Mouse (Mus musculus): ENCODE measurements around the gene Gfy. TPM values are rescaled to one million over a fixed set of nuclear protein-coding genes. Genes with fewer than 3 reads are reported as not detected.
"Not testable (repeated sequence)": the region's sequence is repeated elsewhere in the genome, so short reads cannot be mapped to it uniquely, and the experiment has no call there.

Gene Gfy
- polyA plus RNA-seq, 2 experiments from 2014 or later, result not detected

DNA sequence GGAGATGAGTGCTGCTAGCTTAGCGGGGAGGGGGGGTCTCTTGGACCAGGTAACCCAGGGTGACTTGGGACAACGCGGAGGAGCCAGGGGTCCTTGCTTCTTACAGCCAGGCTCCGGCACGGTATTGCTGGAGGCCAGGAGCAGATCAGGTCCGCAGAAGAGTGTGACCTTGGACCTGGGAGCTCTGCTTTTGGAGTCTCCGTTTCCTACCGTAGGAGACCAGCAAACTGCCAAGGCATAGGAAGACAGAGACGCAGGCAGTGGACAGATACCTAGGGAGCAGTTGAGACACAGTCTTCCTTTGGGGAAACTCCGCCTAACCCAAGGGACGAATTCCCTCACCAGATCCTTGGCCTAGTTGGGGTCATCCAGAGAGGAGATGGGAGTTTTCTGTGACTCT, 13.7 kb downstream of the Gfy start:
- no peak for ATAC-seq

DNA sequence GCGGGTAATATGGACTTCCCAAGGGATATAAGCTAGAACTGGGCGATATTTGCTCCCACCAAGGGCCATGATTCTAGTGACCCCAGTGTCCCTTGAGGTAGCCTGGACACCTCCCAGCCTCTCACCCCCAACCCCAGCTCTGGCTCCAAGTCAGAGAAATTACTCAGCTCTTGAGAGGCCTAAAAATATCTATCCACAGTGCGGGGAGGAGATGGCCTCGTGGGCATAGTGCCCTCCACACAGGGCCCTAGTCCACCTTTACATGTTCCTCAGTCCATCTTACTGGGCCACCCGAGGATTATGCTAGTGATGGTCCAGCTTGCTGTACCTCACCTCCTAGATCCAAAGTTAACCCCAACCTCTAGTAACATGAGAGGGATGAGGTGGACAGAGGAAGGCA, 14.5 kb downstream of the Gfy start:
- no peak for ATAC-seq

DNA sequence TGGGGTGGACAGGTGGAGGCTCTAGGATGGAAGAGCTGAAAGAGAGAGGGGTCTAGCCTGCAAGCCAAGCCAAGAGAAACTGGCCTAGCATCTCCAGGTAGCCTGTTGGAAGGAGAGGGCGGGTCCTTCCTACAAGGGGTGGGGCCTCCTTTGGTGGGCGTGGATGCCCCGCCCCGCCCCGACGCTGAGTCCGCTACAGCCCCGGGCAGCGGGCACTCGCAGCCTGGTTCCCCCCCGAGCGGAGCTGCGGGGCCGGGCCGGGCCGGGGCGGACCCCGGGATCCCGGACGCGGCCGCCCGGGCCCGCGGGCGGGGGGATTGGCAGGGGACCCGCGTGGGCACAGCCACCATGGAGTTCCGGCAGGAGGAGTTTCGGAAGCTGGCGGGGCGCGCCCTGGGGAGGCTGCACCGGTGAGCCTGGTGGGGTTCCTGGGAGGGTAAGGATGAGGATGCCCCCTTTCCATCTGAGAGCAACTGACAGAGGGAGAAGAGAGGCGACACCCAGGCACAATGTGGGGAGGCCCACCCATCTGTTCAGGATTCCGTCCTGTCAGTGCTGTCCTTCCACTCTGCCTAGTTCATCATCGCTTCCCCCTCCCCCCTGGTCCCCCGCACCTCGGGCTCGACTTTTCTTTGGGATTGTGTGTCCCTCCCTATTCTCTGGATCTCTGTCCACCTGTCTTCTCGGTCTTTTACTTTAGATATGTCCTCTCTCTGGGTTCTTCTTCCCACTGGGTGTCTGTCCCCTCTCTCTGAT, 15.5 kb downstream of the Gfy start, which contains the start of gene Slc17a7:
Gene Slc17a7 (plus strand): TSS at position 215 of the 756 bp plus-strand sequence.
- ATAC-seq, result no peak

DNA sequence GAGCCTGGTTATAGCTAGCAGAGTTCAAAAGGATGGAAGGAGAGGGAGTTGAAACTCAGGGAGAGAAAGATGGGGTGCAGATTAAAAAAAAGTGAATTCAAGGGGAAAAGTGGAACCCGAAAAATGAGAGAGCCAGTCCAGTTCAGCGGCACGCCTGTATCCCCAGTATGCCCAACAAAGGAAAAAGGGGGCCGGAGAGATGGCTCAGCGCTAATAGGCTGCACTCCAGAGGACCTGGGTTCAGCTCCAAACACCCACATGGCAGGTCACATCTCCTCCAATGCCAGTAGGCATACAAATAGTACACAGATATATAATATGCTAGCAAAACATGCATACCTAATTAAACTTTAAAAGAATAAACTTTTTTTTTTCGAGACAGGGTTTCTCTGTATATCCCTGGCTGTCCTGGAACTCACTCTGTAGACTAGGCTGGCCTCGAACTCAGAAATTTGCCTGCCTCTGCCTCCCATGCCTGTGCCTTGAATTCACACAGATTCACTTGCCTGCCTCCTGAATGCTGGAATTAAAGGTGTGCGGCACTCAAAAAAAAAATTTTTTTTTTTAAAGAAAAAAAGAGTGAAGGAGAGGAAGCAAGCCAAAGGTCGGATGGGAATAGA, 16.3 kb downstream of the Gfy start:
- ATAC-seq, result no peak

DNA sequence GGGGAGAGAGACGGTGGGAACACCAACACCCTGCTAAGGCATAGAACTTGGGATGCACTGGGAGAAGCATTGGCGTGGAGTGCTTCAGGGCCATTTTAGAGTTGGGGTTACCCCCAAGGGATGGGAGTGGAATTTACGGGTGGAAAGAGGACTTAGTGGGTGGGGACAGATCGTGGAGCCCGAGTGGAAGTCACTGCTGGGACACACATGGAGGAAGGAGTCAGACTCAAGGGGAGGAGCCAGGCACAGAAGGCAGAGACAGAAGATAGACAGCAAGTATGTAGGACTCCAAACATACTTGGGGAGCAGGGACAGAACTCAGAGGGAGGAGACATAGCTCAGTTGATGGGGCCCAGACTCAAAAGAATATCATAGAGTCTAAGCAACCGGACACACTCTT, 16.8 kb downstream of the Gfy start:
- no peak for ATAC-seq

DNA sequence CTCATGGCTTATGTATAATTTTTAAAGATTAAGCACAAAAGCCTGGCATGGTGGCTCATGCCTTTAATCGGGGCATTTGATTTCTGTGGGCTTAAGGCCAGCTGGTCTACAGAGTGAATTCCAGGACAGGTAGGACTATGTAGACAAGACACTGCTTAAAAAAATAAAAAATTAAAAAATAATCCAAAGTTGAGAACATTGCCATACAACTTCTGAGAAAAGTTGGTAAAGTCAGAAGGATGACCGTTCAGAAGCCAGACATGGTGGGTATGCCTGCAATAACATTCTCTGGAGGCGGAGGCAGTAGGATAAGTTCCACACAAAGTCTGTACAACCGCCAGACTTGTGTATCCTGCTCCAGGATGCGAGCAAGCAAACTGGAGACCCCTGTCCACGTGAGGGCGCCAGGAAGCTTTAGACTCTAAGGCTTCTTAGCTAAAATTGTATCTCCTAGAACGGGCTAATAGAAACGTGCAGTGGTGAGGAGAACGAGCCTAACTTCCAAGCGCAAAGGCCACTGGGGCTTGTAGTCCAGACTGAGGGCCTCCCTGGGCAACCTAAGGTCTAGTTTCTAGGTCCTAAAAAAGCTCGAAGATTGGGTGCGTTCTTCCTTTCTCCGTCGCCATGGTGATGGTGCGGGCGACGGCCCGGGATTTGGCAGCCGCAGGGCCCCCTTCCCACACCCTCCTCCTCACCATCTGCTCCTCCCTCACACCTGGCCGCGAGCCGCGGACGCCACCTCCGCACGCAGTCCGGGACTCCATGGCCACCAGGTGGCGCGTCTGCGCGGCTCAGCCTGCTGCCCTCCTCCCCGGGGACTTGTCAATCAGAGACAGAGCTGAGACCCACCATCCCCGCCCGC, 17.5 kb downstream of the Gfy start:
- ATAC-seq, result peak; percentile 97

DNA sequence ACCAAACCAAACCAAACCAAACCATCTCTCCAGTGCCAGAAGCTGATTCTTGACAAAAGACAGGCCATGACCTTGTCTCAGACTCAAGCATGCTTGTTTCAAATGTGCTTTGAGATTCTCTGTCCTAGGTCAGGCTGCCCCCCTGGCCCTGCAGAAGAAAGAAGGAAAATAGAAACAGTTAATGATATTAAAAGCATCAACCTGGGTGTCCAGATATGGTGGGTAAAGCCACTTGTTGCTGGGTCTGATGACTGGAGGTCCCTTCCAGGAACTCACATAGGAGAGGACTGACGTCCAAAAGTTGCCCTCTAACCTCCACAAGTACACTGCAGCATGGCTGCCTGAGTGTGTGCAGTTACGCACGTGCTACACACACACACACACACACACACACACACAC, 18.5 kb downstream of the Gfy start:
- ATAC-seq, result no peak

DNA sequence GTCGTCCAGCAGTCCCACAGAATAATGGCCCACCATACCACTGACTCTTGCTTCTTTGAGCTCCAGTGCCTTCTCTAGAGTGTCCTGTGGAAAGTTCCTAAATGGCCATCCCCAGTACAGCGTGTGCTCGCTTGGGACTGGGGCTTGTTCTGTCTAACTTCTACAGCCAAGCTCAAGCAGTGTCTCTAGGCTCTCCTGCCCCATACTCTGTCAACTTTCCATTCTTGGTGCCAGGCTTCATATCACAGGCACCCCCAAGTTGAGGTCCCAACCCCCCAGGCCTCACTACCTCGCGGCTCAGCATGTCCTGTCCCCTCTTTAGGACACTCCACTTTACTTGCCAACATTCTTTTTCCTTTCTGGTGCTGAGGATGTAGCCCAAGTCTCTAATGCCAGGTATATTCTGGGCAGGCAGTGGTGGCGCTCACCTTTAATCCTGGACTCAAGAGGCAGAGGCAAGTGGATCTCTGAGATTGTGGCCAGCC, 19.0 kb downstream of the Gfy start:
- ATAC-seq, result no peak

DNA sequence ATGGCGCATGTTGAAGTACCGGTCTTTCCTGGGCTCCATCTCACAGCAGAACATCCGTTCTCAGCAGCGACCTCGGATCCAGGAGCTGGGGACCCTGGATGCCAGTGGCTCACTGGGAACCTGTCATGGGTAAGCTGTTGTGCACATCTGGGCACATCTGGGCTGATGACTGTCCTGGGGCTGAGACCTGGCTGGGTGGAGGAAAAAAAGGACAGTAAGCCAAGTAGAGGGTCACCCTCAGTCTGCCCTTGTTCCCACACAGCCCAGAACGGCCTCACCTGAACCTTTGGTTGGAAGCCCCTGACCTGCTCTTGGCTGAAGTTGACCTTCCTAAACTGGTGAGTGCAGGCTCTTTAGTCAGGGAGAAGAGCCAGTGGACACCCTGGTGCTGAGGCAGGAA, 20.4 kb downstream of the Gfy start:
- no peak for ATAC-seq

DNA sequence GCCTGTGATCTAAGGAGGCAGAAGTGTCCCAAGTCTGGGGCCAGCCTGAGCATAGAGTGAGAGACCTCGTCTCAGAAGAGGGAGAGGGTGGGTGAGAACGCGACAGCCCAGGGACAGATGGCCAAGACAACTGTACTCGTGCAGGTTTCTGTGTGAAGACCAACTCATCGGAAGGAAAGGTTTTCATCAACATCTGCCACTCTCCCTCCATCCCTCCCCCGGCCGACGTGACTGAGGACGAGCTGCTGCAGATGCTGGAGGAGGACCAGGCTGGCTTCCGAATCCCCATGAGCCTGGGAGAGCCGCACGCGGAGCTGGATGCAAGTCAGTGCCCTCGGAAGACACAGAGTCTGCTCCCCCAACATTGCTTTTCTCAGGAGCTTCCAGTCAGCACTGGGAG, 21.9 kb downstream of the Gfy start:
- ATAC-seq, result no peak

DNA sequence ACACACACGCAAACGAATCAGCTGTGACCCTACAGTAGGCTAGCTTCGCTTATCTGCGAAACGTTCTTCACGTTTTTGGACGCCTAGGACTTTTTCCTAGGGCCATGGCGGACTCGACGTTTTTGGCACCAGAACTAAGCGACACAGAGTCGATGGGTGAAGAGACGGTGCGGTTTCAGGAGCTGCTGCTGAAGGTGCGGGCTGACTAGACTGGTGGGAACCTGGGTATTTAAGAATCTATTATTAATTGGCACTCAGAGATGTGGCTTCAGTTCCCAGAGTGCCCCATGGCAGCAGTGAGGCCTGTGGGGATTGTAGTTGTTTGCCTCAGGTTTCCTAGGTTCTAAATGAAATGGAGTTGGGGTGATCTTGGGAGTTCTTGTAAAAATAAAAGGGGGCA, 23.2 kb downstream of the Gfy start:
- ATAC-seq, result no peak

DNA sequence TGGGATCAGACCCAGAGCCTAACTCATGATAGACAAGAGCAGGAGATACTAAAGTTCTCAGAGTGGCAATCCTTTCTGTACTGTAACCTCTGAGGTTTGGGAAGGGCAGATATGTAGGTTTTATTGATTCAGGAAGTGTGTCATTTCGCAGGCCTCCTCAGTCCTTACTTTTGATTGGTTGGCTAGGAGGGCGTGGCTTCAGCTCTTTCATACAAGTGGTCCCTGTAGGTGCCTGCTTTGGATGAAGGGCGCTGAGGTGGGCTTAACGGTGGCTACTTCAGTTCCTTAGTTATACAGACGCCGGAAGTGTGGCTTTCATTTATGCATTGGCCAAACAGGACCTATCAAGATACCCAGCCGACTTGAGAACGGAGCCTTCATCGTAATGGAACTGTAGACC, 23.8 kb downstream of the Gfy start:
- ATAC-seq, result no peak

DNA sequence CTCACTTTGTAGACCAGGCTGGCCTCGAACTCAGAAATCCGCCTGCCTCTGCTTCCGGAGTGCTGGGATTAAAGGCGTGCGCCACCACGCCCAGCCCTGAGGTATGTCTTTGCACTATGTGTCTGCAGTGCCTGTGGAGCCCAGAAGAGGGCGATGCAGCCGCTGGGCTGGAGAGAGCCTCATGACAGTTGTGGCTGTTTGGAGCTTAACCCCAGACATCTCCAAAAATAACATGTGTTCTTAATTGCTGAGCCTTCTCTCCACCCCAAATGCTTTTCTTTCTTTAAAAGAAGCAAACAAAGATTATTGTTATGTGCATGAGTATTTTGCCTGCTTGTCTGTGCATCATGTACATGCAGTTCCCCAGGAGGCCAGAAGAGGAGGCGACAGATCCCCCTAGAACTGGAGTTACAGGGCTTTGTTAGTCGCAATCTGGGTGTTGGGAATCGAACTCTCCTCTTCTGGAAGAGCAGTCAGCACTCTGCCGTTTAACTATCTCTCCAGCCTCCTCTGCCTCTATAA, 24.3 kb downstream of the Gfy start:
- no peak for ATAC-seq

DNA sequence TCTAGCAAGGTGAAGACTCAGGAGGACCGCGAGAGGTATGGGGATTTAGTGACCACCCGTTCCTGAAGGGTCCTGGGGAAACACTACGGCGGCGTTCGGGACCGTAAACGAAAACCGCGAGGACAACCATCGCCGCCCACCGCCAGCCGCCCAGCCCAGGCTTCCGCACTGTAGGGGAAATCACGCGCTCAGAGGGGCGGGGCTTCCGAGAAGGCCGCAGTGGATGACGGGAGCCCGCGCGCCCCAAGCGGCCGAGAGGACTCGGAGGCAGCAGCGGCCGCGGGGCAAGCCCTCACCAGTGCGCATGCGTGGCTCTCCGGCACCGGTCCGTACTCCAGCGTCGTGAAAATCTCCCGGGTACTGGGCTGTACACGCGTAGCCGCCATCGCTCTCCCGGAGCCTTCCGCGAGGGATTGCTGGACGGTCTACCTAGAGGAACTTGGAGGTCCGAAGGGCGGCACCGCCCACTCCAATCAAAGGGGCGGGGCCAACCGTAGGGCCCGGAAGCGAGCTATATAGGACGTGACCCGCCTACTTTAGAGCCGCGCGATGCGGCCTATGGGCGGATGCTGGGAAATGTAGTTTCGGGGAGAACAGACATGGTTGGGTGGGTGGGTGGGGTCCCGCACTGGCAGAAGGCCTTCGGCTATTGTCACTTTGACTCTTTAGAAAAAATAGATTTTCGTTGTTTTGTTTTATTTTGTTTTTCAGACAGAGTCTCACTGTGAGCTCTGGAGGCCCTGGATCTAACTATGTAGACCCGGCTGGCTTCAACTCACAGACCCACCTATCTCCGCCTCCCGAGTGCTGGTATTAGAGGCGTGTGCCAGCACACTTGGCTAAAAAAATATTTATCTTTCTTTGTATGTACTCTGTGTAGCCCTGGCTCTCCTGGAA, 25.0 kb downstream of the Gfy start, which contains the start of the genes Pih1d1 and Aldh16a1:
Gene Pih1d1 (plus strand): TSS at position 208 of the 897 bp plus-strand sequence.
Gene Aldh16a1 (minus strand): TSS at position 489 of the 897 bp plus-strand sequence.
- ATAC-seq, result peak; percentile 97

DNA sequence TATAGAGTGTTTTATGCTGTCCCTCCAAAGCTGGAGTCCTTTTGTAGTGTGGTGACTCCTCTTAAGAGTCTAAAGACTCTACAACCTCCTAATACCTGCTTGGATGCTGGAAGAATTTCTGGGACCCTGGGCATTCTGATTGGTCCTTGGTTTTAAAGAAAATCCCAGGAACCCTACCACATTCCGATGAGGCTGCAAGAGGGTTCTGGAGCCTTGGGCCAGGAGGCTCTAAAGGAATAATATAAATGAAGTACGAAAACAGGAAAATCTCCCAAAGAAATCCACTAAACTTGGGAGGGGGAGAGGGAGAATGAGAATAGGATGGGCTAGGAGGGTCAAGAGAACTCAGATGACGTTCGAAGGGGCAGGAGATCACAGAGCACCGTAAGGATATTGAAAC, 25.8 kb downstream of the Gfy start:
- ATAC-seq, result no peak

DNA sequence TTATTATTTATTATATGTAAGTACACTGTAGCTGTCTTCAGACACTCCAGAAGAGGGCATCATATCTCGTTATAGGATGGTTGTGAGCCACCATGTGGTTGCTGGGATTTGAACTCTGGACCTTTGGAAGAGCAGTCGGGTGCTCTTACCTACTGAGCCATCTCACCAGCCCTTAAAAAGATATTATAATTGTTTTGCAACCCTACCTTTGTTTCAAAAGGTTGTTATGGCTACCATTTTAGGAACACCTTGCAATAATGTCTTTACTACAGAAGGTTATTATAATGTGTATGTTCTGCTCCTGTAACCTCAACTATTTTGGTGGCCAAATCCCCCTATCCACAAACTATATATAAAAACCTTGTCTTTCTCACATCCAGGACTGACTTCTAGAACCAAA, 26.3 kb downstream of the Gfy start:
- ATAC-seq, result not testable (repeated sequence)

DNA sequence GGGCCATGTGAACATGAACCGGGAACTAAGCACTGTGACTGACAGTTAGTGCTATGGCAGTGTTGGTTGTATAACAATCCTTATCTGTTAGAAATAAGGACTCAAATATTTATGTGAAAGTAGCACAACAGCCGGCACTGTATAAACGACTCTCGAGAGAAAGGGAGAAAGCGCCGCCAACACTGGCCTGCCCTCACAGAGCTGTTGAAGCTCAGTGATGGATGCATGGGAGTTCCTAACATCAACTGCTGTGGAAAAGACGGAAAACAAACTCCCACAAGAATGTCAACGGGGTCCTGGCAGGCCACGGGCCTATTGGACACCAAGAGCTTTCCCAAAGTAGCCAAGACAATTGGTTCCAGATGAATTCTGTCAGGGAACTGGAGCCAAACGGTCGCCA, 28.1 kb downstream of the Gfy start:
- ATAC-seq, result no peak

DNA sequence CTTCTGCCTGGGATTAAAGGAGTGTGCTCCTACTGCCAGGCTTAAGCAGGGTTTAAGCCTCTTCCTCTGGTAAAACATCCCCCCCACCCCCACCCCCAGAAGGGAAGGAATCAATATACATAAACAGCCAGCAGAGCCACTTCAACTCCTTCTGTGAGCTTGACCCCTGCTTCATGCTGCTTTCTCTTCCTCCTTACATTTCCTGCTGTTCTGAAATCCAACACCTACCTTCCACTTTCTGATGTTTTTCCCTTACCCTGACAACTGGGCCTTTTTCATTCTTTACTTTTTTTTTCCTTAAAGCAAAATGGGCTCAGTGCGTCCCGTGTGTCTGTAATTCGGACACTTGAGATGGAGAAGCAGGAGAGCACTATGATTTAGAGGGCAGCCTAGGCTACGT, 29.0 kb downstream of the Gfy start:
- ATAC-seq, result no peak

DNA sequence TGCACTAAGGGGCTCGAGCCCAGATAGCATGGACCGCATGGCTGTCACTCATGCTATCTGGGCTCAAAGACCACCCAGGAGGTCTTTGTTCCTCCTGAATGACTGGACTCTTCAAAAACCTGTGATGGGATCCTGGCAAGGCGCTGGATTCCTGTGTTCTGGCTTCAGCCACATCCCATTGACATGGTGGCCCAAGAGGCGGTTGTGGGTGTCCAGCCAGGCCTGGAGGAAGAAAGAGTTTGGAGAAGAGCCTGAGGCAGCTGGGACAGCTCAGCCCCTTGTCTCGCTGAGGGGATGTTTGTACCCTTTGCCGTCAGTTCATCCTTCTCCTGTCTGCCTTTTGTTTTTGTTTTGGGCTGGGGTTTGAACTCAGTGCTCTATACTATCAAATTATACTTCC, 29.8 kb downstream of the Gfy start:
- ATAC-seq, result no peak

DNA sequence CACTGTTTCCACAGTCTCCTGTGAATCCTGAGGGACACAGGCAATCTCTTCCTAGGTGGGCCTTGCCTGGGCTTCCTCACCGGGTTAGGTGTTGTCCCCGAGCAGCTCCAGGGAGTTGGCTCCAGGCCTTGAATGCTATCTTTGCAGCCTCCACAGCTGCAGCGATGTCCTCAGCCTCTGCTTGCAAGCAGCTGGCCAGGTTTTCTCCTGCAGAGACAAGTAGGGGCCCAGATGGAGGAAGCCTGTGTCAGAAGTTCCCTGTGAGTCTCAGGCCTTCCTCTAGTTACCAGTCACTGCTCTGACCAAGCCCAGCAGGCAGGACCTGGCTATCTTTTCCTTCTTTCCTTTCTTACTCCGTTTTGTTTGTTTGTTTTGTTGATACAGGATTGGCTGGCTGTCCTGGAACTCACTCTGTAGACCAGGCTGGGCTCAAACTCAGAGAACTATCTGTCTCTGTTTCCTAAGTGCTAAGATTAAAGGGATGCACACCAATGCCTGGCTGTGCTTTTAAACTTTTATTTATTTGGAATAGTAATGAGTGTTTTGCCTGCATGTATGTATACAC, 30.8 kb downstream of the Gfy start:
- ATAC-seq, result no peak

DNA sequence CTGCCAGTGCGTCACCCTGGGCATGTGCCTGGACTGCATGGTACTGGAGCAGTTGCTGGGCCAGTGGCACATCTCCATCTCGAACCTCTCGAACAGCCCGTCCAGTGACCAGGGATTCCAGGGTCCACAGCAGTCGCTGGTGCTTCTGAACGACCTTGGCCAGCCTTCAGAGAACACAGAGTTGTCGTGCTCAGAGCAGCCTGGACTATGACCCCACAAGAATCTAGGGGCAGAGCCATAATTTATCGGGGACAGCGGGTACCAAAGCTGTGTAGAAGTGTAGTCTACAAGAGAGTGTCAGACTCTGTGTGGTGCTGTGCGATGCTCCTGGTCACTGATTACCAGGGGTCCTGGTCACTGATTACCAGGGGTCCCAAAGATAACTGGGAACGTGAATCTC, 31.5 kb downstream of the Gfy start:
- ATAC-seq, result no peak

DNA sequence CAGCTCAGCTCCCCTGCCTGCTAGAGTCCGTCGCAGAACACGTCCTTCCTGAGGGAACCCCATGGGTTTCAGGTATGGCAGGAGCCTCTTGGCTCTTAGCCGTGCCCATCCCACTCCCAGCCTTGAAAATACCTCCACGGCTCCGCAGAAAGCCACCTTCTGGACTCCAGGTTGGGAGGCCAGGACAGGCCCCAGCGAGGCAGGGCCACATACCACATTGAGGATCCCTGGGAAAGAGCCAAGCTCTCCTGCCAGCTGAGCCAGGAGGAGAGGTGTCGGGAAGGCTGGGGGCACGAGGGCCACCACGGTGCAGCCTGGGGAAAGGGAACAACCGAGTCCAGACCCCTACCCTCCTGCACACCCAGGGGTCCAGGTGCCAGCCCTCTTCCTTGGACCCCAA, 32.1 kb downstream of the Gfy start:
- no peak for ATAC-seq

Data from CD4-positive, CD25-positive, alpha-beta regulatory T cell, adult 4 months (primary cell).